Mouse (Mus musculus) E14TG2a.4 (cell line): ENCODE data around the gene Pth1r.

Experiments
- CTCF ChIP-seq: conservative IDR thresholded peaks from 2 replicates; pipeline ENCODE4 v1.5.1; 2014; ENCODE audit warnings: low read length
- POU5F1 ChIP-seq: IDR thresholded peaks from 2 replicates; pipeline ENCODE4 v1.6.1; 2014; ENCODE audit warnings: low read length, borderline replicate concordance

GRCm38 (mm10) chr9:110731859-110732258, 15.1 kb downstream of the Pth1r start:
- TF ChIP-seq CTCF (no peak), POU5F1 (no peak)
